8 mouse cellular contexts compared by ENCODE assay signal in the genomic region with DNA sequence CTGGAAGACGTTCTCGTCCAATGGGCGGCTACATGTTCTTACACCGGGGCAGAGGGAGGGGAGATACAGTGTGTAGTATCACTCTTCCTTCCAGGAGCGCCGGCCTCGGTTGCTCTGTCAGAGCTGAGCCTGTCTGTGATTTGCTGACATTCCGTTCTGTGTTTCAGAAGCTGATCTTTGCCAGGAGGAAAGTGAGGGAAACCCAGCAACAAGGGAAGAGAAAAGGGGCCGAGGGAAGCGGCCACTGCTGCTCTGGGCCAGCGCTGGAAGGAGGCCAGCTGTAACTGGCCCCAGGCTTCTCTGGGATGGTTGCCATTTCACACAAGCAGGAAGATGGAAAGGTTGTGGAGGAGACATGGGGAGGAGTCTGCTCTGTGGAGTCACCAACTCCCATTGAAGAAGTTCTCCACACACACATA.
DNase-seq lines count a peak whose midpoint lies in the region; ATAC-seq and TF ChIP-seq lines count a peak whose summit lies in the region.

No protein-coding gene starts in this region.

- 79% methylated on average over 11 of the region's 11 CpGs for WGBS in midbrain, embryonic 13.5 days
- WGBS in midbrain, embryonic 10.5 days = 89% methylated on average over 11 of the region's 11 CpGs
- 62% methylated on average over 11 of the region's 11 CpGs for WGBS in heart, embryonic 11.5 days (ENCODE audit: insufficient replicate concordance)

- H3K27me3 ChIP-seq in midbrain, embryonic 13.5 days = no peaks in the 10 kb centered on the region
- H3K27me3 ChIP-seq in midbrain, embryonic 10.5 days (ENCODE audit: low read depth, poor library complexity, severe bottlenecking) = no peaks in the 10 kb centered on the region
- H3K27me3 ChIP-seq in heart, embryonic 11.5 days (ENCODE audit: control insufficient read depth, insufficient read depth, low read length) = no peaks in the 10 kb centered on the region

- TF ChIP-seq POLR2A in cortical plate, adult 2 months (IDR thresholded peaks at IDR 0.05; ENCODE audit: extremely low read depth, insufficient read depth, low read length) = no peak

- H3K9ac ChIP-seq in midbrain, embryonic 13.5 days (replicated peaks) = no peak overlapping the region
- H3K9ac ChIP-seq in heart, embryonic 11.5 days (ENCODE audit: low read depth, low read length) = no peak overlapping the region

- 0 out of 2 replicates have a peak, but pooled peaks cover 6% of the 10 kb centered on the region for H3K36me3 ChIP-seq in midbrain, embryonic 13.5 days
- H3K36me3 ChIP-seq in midbrain, embryonic 10.5 days = no peaks in the 10 kb centered on the region
- H3K36me3 ChIP-seq in heart, embryonic 11.5 days (ENCODE audit: control insufficient read depth, insufficient read depth, low read length) = no peaks in the 10 kb centered on the region

- peak; percentile 27; the same call in 1 of the 2 replicates for ATAC-seq in midbrain, embryonic 13.5 days
- ATAC-seq in heart, embryonic 11.5 days (replicated peaks; ENCODE audit: insufficient number of reproducible peaks, low FRiP score, low TSS enrichment) = peak; percentile 49; the same call in 1 of the 2 replicates
- ATAC-seq in megakaryocyte, adult 5-6 weeks (ENCODE audit: poor library complexity, severe bottlenecking) = no peak

- H3K9me3 ChIP-seq in midbrain, embryonic 13.5 days = no peaks in the 10 kb centered on the region
- H3K9me3 ChIP-seq in midbrain, embryonic 10.5 days (replicated peaks) = no peaks in the 10 kb centered on the region
- H3K9me3 ChIP-seq in heart, embryonic 11.5 days (replicated peaks; ENCODE audit: control insufficient read depth, low read length) = no peaks in the 10 kb centered on the region

- no peak for DNase-seq in midbrain, embryonic 10.5 days (ENCODE audit: low spot score)
- peak; percentile 82 for DNase-seq in kidney, postnatal 10 days
- peak; percentile 80 for DNase-seq in lung, postnatal 10 days
- peak; percentile 14 for DNase-seq in testis, postnatal 14 days (ENCODE audit: low spot score)

- H3K4me2 ChIP-seq in midbrain, embryonic 13.5 days (replicated peaks) = no peak overlapping the region
- 0 out of 2 replicates have a peak overlapping the region, but pooled peaks have one; percentile 3 for H3K4me2 ChIP-seq in heart, embryonic 11.5 days

- H3K4me1 ChIP-seq in midbrain, embryonic 13.5 days (replicated peaks) = 0 out of 2 replicates have a peak, but pooled peaks cover 2% of the 10 kb centered on the region
- no peaks in the 10 kb centered on the region for H3K4me1 ChIP-seq in midbrain, embryonic 10.5 days
- no peaks in the 10 kb centered on the region for H3K4me1 ChIP-seq in cortical plate, adult 2 months (ENCODE audit: control insufficient read depth, insufficient read depth, low read length)
- H3K4me1 ChIP-seq in heart, embryonic 11.5 days (ENCODE audit: control insufficient read depth, insufficient read depth, low read length) = peaks cover 10% of the 10 kb centered on the region; the same call in 1 of the 2 replicates

- TF ChIP-seq CTCF in cortical plate, adult 2 months (IDR thresholded peaks at IDR 0.05; ENCODE audit: extremely low read depth, insufficient read depth, low read length) = no peak

- no peak overlapping the region for H3K4me3 ChIP-seq in midbrain, embryonic 13.5 days (replicated peaks)
- no peak overlapping the region for H3K4me3 ChIP-seq in midbrain, embryonic 10.5 days
- no peak overlapping the region for H3K4me3 ChIP-seq in cortical plate, adult 2 months (ENCODE audit: insufficient read depth, low read length)
- H3K4me3 ChIP-seq in heart, embryonic 11.5 days (ENCODE audit: low read depth, low read length) = no peak overlapping the region

- no peak overlapping the region for H3K27ac ChIP-seq in midbrain, embryonic 13.5 days
- no peak overlapping the region for H3K27ac ChIP-seq in midbrain, embryonic 10.5 days (replicated peaks)
- H3K27ac ChIP-seq in cortical plate, adult 2 months (ENCODE audit: insufficient read depth, low read length) = 0 out of 2 replicates have a peak overlapping the region, but pooled peaks have one; percentile 33
- peak overlapping the region; percentile 51 for H3K27ac ChIP-seq in heart, embryonic 11.5 days (ENCODE audit: low read depth, low read length)

Comparison
In these comparisons a context has a peak if more than half of its experiments do, and no peak if none do; other contexts are left out.
1. H3K27ac ChIP-seq: peak in cortical plate, adult 2 months (single experiment) and heart, embryonic 11.5 days (single experiment); none in midbrain, embryonic 13.5 days (single experiment) and midbrain, embryonic 10.5 days (single experiment).